Mouse (Mus musculus) intestine, embryonic 16.5 days (tissue): ENCODE measurements at regions not wholly inside any gene's neighbourhood (a gene's known extent, or its start where the extent isn't known, plus 50 kb on each side); places are given as distances from the start of the nearest gene placed in this dataset.

Source experiments
- ATAC-seq: fragments of 200-750 bp; cut with Nextera tagmentation; 2 replicates; pipeline ENCODE4 v1.8.0; 2017; ENCODE audit warnings: moderate TSS enrichment, moderate library complexity
- H3K27ac ChIP-seq: fragments of 300-500 bp; sonication (generic); 2 replicates; pipeline ENCODE4 v1.5.1; 2014; ENCODE audit warnings: mild to moderate bottlenecking, low read length
- H3K27me3 ChIP-seq: fragments of 300-500 bp; sonication (generic); replicated peaks from 2 replicates; pipeline ENCODE4 v1.6.1; 2014; ENCODE audit warnings: low read length, control low read depth, mixed read lengths; ENCODE audit not compliant: control insufficient read depth, insufficient read depth
- H3K36me3 ChIP-seq: fragments of 300-500 bp; sonication (generic); 2 replicates; pipeline ENCODE4 v1.6.1; 2014; ENCODE audit warnings: low read length, control low read depth; ENCODE audit not compliant: control insufficient read depth, insufficient read depth
- H3K4me1 ChIP-seq: fragments of 300-500 bp; sonication (generic); 2 replicates; pipeline ENCODE4 v1.6.1; 2014; ENCODE audit warnings: low read length, control low read depth, mixed read lengths; ENCODE audit not compliant: control insufficient read depth, insufficient read depth
- H3K4me2 ChIP-seq: fragments of 300-500 bp; sonication (generic); 2 replicates; pipeline ENCODE4 v1.6.1; 2014; ENCODE audit warnings: low read depth, low read length, control low read depth
- H3K4me3 ChIP-seq: fragments of 300-500 bp; sonication (generic); 2 replicates; pipeline ENCODE4 v1.5.1; 2014; ENCODE audit warnings: mild to moderate bottlenecking, low read length
- H3K9ac ChIP-seq: fragments of 300-500 bp; sonication (generic); 2 replicates; pipeline ENCODE4 v1.6.1; 2014; ENCODE audit warnings: low read depth, low read length
- H3K9me3 ChIP-seq: fragments of 300-500 bp; sonication (generic); 2 replicates; pipeline ENCODE4 v1.6.1; 2016; ENCODE audit warnings: low read length, control low read depth; ENCODE audit not compliant: control insufficient read depth
- WGBS: fragments of 180-500 bp; shearing (Covaris S2); extraction: QIAGEN DNeasy Blood & Tissue Kit; methylation state at CpG from one replicate; pipeline ENCODE4 v1.1.7; 2014; 5-methylcytosine and 5-hydroxymethylcytosine counted together

DNA sequence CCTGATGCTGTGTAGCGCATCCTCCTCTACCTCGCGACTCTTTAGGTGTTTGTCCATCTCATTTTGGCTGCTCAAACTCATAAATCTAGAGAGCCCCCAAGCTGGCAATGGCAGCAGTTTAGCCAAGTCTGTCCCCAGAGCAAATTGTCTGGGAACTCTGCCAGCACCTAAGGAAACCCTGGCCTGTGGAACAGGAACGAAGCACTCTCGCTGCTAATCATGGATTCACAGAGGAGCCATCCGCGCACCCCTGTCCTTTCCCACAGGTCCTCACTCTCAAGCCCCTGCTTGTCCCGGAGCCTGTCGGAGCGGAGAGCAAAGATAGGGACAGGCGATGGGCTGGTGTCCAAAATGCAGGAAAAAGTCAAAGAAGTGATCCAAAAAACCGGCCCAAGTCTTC, 138.3 kb upstream of the Frmd6 start:
- Histone ChIP-seq H3K36me3 (no peaks in the 10 kb centered on the region), H3K9me3 (no peaks in the 10 kb centered on the region), H3K4me1 (peaks cover 10% of the 10 kb centered on the region; the same call in 1 of the 2 replicates), H3K9ac (no peak overlapping the region), H3K4me2 (no peak overlapping the region), H3K27ac (no peak overlapping the region), H3K4me3 (no peak overlapping the region), H3K27me3 (no peaks in the 10 kb centered on the region)
- ATAC-seq = no peak
- WGBS = 58% methylated on average over 12 of the region's 12 CpGs

- H3K9me3 ChIP-seq = no peaks in the 10 kb centered on the region
- H3K4me2 ChIP-seq = no peak overlapping the region
- no peak for ATAC-seq
- 87% methylated on average over 5 of the region's 5 CpGs for WGBS
- no peaks in the 10 kb centered on the region for H3K27me3 ChIP-seq
- no peak overlapping the region for H3K27ac ChIP-seq
- H3K9ac ChIP-seq = no peak overlapping the region
- H3K4me1 ChIP-seq = no peaks in the 10 kb centered on the region
- H3K4me3 ChIP-seq = no peak overlapping the region
- no peaks in the 10 kb centered on the region for H3K36me3 ChIP-seq
These were observed 130.2 kb upstream of the Frmd6 start for GRCm38 (mm10) chr12:70695162-70695561.

GRCm38 (mm10) chr12:70696256-70696655, 129.1 kb upstream of the Frmd6 start:
- H3K36me3 ChIP-seq = no peaks in the 10 kb centered on the region
- WGBS = 68% methylated on average over 6 of the region's 6 CpGs
- no peaks in the 10 kb centered on the region for H3K27me3 ChIP-seq
- no peak overlapping the region for H3K9ac ChIP-seq
- H3K27ac ChIP-seq = no peak overlapping the region
- no peaks in the 10 kb centered on the region for H3K9me3 ChIP-seq
- H3K4me2 ChIP-seq = no peak overlapping the region
- H3K4me3 ChIP-seq = no peak overlapping the region
- no peak for ATAC-seq
- no peaks in the 10 kb centered on the region for H3K4me1 ChIP-seq

- Histone ChIP-seq H3K27ac (no peak overlapping the region), H3K4me2 (no peak overlapping the region), H3K27me3 (no peaks in the 10 kb centered on the region), H3K9me3 (no peaks in the 10 kb centered on the region), H3K4me3 (no peak overlapping the region), H3K9ac (no peak overlapping the region), H3K4me1 (no peaks in the 10 kb centered on the region), H3K36me3 (no peaks in the 10 kb centered on the region)
- 75% methylated on average over 6 of the region's 6 CpGs for WGBS
- ATAC-seq = no peak
These were observed 126.8 kb upstream of the Frmd6 start for GRCm38 (mm10) chr12:70698466-70698865.

- Histone ChIP-seq H3K4me2 (no peak overlapping the region), H3K27me3 (no peaks in the 10 kb centered on the region), H3K36me3 (no peaks in the 10 kb centered on the region), H3K4me1 (no peaks in the 10 kb centered on the region), H3K4me3 (no peak overlapping the region), H3K27ac (no peak overlapping the region), H3K9ac (no peak overlapping the region), H3K9me3 (no peaks in the 10 kb centered on the region)
- WGBS = 88% methylated on average over 5 of the region's 5 CpGs
- ATAC-seq = no peak
These were observed 122.8 kb upstream of the Frmd6 start for GRCm38 (mm10) chr12:70702473-70702872.

DNA sequence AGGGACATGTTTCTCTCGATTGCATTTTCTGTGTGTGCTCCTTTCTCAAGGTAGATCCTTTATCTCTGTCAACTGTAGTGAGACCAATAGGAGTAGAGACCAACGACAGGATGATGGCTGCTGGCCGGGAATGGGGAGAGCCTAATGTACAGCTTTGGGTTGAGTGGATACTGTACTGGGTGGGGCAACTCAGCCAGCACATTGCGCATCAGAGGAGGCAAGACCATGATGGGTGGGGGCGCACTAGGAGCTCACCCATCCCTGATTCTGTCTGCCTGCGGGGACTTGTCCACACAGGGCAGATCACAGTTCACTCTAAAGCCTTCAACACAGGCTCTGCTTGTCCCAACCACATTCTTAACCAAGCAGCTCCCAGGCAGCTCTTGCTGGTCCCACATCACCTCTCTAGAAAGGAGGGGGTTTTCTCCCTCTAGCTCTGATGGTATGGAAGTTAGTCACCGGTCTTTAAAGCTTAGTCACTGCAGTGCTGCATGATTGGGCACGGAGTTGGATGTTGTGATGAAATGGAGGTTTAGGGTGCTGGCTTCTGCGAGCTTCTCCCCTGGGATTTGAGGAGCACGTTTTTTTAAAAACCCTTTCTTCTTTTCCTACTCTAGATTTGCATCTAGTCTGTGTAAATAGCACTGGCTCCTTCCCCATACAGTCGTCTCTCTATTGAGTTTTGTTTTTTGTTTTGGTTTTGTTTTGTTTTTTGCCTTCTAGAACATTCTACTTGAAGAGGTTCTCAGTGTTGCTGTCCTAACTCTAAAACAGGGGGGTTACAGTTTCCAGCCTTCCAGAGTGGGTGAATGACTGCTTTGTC, 118.3 kb upstream of the Frmd6 start:
- no peak for ATAC-seq
- Histone ChIP-seq H3K9me3 (no peaks in the 10 kb centered on the region), H3K4me2 (no peak overlapping the region), H3K27ac (no peak overlapping the region), H3K27me3 (no peaks in the 10 kb centered on the region), H3K4me3 (no peak overlapping the region), H3K36me3 (no peaks in the 10 kb centered on the region), H3K4me1 (no peaks in the 10 kb centered on the region), H3K9ac (no peak overlapping the region)
- 80% methylated on average over 11 of the region's 11 CpGs for WGBS

DNA sequence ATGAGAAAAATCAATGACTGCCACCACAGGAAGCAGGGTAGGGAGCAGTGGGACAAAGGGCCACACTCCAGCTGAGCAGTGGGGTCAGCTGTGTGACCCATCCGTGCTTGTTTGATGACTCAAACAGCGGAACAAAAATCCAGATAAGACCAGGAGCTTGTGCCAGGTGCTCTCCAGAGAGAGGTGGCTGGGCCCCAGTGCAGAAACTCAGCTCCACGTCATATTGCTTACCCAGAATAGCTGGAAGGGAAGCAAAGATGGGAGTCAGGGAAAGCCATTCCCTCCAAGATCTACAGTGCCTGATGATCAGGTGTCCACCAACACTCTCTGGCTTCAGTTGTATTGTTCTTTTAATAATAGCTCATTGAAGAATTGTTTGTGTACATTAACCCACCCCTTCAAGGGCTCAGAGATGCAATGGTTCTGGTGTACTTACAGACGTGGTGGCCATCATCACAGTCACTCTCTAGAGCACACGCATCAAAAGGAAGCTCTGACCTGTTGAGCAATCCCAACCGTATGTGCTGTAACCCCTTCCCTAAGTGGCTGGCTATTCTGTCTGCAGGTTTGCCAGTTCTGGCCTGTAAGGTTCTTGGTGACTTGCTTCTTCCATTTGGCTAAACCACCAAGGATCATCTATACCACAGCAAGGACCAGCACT, 117.6 kb upstream of the Frmd6 start:
- peak; percentile 71 for ATAC-seq
- H3K4me2 ChIP-seq = no peak overlapping the region
- no peak overlapping the region for H3K27ac ChIP-seq
- H3K9me3 ChIP-seq = no peaks in the 10 kb centered on the region
- H3K9ac ChIP-seq = no peak overlapping the region
- no peaks in the 10 kb centered on the region for H3K36me3 ChIP-seq
- 53% methylated on average over 6 of the region's 6 CpGs for WGBS
- no peaks in the 10 kb centered on the region for H3K4me1 ChIP-seq
- no peaks in the 10 kb centered on the region for H3K27me3 ChIP-seq
- H3K4me3 ChIP-seq = no peak overlapping the region

GRCm38 (mm10) chr12:70708290-70708668, 117.0 kb upstream of the Frmd6 start:
- no peaks in the 10 kb centered on the region for H3K9me3 ChIP-seq
- H3K4me3 ChIP-seq = no peak overlapping the region
- 93% methylated on average over 5 of the region's 5 CpGs for WGBS
- no peak overlapping the region for H3K9ac ChIP-seq
- H3K27ac ChIP-seq = no peak overlapping the region
- H3K36me3 ChIP-seq = no peaks in the 10 kb centered on the region
- no peaks in the 10 kb centered on the region; the same call in 1 of the 2 replicates for H3K4me1 ChIP-seq
- H3K4me2 ChIP-seq = no peak overlapping the region
- no peak for ATAC-seq
- H3K27me3 ChIP-seq = no peaks in the 10 kb centered on the region

GRCm38 (mm10) chr12:70710311-70710710, 115.0 kb upstream of the Frmd6 start:
- 83% methylated on average over 7 of the region's 7 CpGs for WGBS
- H3K9me3 ChIP-seq = no peaks in the 10 kb centered on the region

More at GRCm38 (mm10) chr12:70710311-70710710, 115.0 kb upstream of the Frmd6 start:
- Histone ChIP-seq H3K36me3 (no peaks in the 10 kb centered on the region), H3K4me2 (no peak overlapping the region), H3K4me1 (peaks cover 3% of the 10 kb centered on the region), H3K27ac (no peak overlapping the region), H3K4me3 (no peak overlapping the region), H3K27me3 (no peaks in the 10 kb centered on the region), H3K9ac (no peak overlapping the region)
- no peak for ATAC-seq
